Mouse (Mus musculus) c-Kit-positive CD71-positive TER-119-negative erythroid progenitor cells, embryonic 14.5 days (primary cell): ENCODE data around the gene Cmklr1.

ENCODE experiments used
- DNase-seq: peaks from one replicate; pipeline ENCODE4 v3.0.0-alpha.2; 2013; ENCODE audit warnings: low read depth

Cmklr1 gene

DNA sequence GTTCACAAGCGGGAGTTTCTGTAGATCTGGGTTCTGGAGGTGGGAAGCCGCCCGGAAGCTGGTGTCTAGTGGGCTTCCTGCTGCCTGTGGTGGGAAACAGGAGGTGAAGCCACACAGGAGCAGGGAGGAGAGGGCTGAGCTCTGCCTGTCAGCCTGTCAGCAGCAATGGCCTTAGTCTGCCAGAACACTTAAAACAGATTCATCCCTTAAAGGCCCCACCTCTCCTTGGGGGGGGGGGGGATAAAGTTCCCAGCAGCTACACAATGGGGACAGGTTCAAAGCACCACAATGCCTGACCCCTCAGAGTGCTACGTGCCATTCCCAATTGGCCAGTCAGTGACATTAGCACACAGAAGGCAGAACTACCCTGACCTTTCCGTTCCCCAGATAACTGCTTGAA, 2.0 kb upstream of the Cmklr1 start:
- DNase-seq, result no peak

DNA sequence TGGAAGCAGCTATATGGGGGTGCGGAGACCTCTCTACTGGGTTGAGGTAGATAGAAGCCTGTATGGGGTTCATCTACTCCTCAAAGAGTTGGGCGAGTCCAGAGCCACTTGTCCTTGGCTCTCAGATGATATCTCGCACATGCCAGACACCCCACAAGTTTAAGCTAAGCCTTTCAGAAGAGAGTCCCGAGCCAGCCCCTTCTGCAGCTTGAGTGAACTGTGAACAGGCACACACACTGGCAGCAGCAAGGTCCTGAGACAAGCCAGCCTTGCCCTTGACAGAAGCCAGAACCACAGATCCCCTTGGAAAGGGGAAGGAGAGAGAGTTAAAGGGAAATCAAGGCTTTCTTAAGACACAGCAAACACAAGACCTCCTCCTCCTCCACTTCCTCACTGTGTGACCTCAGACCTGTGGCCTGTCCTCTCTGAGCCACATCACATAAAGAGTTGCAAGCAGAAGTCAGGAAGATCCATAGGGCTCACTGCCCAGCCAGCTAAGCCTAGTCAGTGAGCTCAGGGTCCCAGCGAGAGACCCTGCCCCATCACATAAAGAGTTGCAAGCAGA, 1.5 kb downstream of the Cmklr1 start:
- no peak for DNase-seq

DNA sequence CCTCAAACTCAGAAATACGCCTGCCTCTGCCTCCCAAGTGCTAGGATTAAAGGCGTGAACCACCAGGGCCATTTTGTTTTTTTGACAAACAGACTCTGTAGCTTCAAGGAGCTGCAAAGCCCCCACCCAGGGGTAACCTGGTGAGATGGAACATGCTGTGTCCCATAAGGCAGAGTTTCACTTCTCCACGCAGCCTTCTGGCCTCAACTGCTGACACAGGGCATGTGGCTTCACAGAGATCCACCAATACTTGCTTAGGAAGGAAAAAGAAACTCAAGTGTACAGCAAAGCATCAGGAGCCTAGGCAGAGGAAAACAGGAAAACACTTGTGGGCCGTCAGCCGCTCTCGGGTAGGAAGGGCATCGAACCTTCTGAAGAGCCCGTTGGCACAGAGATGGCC, 3.1 kb downstream of the Cmklr1 start:
- DNase-seq, result no peak

DNA sequence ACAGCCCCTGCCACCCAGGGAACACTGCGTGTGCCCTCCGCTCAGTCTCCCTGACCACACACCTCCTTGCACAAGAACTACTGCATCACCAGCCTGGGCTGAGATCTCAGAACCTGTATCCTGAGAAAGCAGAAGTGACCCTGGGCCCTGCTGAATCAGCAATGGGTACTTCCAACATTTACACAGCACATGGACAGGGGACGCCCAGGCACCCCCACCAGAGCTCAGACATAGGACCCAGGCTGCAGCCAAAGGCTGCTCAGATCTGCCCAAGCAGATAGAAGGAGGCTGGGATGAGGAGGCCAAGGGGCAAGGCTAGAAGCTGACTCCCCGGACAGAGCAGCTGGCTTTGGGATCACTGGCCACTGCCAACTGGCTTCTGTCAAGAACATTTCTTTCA, 5.7 kb downstream of the Cmklr1 start:
- DNase-seq, result no peak

DNA sequence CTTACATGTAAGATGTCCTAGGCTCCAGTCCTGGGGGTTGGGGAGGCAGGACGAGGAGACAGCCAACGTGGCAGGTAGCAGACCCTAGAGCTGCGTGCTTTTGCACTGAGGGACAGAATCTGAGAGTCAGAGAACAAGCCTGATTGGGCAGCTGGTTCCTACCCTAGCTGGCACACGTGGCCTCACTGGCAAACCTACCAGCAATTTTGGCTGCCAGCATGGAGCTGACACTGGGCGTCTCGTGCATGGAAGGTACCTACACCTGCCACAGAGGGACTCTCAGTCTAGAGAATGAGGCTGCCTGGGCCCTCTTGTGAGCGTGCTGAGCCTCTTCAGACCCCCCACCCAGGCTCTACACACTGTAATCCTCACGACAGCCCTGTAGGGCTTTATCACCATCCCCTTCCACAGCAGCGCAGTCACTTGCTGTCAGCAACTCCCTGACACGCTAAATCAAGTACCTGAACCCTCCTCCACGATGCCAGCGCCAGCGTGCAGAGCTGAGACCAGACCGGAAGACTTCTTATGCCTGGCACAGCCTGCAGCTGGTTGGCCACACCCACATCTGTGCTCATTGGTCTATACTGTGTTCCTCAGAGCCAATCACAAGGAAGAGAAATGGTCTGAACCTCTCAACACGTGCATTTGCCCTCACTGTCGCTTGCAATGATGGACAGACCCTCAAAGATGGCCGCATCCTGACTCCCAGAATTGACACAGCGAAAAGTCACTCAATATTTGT, 6.9 kb downstream of the Cmklr1 start:
- no peak for DNase-seq

DNA sequence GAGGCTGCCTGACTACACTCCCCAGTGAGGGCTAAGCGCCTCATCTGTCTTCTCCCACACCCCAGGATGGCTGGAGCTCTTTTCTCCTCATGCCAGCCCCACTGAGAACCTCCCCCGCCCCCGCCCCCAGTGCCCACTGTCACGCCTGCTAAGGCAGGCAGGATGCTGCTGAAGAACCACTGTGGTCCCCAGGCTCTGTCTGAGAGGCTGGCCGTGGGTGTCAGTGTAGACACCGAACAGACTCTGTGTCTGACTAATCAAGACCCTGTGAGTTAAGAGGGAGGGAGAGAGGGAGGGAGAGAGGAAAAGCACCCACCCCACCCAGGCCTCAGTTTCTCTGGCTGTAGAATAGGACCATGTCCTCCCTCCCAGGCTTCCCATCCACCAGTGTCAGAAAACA, 9.2 kb downstream of the Cmklr1 start:
- no peak for DNase-seq

DNA sequence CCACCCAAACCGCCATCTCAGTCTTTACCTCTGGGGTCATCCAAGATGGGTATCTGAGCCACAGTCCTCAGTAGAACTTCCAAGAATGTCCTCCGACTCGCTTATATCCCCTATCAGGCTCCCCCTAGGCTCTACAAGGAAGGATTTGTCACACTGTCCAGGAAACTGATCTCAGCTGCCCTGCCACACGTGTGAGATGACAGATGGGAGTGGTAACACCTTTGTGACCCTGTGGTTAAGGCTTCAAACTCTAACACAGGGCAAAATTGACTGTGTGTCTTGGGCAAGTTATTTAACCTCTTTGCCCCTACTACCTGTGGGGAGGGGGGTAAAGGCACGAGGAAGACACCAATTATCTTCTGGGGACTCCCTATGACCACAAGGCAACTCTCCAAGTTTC, 11.1 kb downstream of the Cmklr1 start:
- no peak for DNase-seq

DNA sequence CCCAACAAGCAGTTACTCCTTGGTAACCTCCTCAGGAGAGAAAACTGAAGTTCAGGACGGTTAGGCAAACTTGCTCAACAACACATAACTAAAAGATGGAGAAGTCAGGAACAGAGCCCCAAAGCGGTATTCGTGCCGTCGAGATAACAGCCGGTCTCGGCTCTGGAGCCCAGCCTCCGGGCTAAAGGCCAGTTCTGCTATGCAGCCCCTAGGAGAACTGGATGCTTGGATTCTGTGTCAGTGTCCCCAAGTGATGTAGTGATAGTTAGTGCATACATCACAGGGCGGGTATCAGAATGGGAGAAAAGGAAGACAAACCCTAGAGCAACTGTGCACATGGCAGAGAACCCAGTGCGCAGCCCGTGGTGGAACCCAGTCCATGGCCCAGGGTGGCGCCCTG, 12.2 kb downstream of the Cmklr1 start:
- DNase-seq, result no peak

DNA sequence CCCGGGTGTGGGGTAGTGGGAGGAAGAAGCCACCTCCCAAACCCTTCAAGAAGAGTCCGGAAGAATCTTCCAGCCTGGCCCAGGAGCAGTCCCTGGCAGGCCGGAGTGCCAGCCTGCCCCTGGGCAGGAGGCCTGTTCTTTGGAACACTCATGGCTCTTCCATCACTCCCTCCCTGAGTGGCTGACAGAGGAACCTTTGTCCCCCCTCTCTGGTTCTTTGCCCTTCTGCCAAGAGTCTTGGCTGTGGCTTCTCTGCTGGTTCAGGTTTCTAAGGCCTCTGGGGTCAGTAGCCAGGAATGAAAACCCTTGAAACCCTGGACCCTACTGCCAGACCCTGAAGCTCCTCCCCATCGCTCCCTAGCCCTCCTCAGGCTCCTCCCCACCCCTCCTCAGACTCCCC, 12.6 kb downstream of the Cmklr1 start:
- no peak for DNase-seq

DNA sequence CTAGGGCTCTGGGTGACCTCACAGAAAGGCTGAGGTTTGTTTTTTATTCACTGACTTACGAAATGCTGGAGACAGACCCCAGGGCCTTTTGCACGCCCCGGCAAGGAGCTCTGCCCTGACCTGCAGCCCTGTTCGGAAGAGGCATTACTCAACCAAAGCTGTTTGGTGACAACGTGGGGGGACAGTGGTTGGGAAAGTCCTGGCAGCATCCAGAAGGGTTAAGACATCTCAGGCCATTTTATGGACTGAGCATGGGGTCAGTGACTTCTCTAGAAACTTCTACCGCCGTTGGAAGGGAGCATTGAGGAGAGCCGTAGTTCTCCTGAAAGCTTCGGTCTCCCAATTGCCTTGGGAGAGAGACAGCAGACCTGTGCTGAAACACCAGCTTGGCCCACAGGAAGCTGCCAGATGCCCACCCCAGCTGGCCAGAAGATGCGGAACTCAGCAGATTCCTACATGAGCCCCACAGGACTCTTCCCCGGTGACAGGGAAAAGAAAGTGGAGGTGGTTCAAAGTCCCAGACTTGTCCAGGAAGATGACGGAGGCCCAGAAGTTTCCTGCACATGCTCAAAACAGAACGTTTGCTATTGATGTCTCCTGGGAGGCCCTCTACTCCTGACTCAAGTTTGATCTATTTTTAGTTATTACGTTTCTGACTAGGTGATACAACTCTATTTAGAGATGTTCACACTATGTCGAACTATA, 14.2 kb downstream of the Cmklr1 start:
- no peak for DNase-seq

DNA sequence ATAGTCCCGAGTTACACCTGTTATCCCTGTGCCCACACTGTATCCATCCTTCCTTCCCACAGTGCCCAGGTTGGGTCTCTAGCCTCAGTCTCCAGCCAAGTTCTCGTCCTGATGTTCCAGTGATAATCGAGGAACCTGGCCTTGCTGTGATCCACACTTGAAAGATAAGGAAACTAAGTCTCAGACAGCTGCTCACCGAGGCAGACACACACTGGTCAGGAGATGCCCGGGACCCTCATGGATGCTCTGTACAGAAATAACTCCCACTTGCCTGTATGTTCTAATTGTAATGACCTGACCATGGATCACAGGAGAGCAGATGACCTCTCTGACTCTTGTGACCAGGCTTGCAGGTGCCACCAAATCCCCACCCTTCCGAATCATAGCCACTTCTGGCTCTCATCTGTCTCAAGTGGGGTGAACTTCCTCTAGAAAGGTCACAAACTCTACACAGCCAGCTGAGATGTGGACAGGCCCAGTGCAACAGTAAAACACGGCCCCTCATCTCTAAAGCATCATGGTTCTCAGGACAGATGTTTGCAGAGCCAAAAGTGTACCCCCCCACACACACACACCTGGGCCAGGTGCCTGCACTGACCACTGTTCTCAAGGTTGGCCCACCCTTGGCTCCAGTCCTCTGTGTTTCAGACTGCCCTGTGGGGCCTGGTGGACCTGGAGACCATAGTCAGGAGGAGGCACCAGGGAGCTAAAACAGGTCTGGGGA, 15.2 kb downstream of the Cmklr1 start:
- DNase-seq, result no peak

DNA sequence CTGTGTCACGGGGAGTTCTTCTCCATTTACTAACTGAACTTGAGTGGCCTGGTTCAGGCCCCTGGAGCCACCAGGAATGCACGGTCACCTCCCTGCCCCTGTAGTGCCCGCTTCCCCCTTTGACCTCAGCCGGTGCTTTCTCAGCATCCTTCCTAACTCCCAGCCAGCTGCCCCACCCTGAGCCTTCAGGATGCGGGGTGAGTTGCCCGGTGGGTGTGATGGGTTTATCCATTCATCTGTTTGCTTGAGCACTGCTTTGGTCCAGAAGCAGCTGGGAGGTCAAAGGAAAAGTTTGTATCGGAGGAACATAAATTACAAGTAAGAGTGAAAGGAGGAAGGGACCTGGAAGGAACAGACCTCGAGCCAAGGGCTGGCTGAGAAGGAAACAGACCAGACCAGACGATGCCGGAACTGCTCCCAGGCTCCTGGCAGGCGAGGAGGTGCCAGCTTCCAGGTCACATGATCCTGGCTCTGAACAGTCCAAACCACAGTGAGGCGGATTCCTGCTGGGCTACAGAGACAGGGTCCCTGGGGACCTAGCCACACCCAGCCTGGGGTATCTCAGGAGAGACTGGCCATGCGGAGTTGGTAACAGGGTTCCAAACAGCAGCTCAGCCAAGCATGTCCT, 16.1 kb downstream of the Cmklr1 start:
- DNase-seq, result no peak

DNA sequence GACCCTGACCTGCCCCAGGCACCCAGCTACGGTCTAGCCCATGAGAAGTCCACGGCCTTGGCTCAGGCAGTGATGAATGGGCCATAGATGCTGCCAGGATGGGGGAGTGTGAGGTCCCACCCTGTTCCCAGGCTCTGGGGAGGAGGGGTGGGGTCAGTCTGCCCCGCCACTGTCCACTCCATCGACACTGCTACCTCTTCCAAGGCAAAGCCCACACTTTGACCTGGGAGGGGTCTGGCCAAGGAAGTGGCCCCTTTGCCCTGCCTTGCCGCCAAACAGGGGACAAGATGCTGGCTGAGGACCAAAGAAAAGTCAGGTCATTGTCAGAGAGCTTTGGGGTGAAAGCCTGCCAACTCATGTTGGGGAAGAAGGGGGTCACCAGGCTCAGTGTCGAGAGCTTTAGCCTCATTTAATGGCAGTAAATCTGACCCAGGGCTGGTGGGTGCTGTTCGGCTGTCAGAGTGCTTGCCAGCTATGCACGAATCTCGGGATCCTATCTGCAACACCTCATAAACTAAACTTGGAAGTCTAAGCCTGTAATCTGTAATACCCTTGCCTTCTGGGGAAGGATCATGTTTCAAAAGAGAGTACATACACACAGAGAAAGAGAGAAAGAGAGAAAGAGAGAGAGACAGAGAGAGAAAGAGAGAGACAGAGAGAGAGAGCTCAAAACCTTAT, 17.1 kb downstream of the Cmklr1 start:
- DNase-seq, result no peak

DNA sequence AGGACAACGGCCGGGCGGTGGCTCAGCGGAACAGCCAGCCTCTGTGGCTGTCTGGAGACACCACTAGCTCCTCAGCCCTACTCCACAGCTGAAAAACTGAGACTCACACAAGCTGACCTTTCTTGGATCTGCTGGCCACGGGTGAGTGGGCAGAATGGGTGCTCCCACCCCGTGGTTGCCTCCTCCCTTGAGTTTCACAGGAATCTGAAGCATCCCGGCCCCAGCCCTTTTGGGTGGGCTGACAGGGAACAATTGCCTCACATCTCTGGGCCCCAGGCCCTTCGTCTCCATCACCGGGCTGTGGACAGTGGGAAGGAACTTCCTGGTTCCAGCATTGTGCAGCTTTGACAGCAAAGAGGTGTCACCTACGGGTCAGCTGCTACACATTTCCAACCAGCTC, 20.1 kb downstream of the Cmklr1 start:
- no peak for DNase-seq

DNA sequence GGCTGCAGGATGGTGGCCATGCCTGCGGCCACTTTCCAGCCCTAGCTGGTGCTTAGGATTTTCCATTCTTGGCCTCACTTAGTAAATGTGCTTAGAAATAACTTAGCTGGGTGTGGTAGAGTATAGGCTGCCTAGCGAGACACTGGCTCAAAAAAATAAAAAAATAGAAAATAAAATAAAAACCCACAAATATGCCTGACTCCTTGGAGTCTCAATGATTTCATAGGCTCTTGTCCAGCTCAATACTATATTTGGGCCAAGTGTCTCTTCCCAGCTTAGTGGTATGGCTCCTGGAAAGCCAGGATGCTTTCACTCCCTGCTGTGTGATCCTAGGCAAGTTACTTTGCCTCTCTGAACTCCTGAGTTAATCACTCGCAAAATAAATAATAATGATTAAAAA, 21.0 kb downstream of the Cmklr1 start:
- DNase-seq, result no peak

DNA sequence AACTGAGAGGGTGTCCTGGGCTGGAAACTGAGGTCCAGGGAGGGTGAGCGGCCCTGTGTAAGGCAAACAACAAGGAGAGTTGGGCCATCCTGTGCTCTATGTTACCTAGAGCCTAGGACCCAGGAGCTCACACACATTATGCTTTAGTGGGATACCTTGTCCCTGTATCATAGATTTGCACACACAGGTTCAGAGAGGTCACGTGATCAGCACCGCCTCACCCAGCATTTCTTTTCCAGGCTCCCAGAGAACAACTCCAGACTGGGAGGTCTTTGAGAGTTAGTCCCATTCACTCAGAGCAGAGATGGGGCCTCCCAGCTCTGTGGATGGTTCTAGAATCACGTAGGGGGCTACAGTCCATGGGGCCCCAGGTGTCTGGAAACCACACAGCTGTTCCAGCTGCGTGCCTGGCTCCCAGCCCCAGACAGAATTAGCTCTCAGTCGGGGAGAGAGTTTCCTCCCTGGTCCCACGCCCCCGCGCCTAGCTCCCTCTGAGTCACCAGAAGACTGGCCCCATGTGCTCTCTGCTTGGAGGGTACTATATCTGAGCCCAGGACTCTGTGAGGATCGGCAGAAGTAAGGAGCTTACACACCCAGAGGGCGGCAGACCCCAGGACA, 22.3 kb downstream of the Cmklr1 start:
- no peak for DNase-seq

DNA sequence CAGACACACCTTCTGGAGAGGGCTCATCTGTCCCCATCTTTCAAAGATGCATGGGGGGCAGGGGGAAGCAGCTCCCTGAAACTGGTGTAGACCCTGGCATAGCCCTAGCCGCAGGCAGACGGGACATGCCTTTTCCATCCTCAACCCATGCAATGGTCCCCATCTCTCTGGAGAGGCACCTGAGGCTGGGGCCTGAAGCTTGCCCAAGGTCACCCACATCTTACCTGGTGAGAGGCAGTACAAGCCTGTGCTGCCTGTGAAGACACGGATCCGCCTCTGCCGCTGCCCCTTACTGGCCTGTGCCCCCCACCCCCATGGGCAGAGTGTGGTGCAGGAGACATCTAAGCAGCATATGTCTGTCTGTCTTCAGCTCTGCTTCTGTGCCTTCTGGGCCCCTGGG, 23.2 kb downstream of the Cmklr1 start:
- DNase-seq, result no peak

DNA sequence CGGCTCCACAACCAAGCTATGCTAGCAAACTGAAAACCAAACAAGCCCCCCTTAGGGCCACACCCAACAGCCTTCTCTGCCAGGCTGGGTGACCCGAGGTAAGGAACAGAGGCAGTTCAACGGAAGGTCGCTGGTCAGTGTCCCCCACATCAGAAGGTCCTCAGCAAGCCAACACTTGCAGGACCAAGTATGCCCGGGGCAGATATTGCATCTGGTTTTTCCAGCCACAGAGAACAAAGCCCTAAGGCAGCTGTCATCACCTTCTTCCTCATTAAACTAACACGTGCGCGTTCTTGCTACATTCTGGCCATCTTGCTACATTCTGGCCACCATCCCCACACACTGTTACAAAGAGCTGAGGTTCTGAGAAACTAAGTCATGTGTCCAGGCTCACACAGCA, 23.9 kb downstream of the Cmklr1 start:
- DNase-seq, result no peak

DNA sequence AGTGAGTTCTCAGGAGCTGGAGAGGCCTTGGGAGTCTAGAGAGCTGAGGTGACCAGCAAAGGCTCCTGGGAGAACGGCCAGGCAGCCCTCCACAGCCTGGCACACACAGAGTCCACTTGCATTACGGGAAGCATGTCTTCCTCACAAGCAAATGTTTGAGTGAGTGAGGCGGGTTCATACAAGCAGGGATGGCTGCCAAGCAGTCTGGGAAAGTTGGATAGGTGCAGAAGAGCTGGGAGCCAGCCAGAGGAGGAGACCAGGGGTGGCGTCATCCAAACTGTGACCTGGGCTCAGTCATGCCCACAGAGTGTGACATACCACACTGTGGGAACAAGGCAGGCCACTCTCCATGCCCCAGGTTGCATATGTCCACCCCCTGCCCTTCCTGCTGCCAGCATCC, 25.2 kb downstream of the Cmklr1 start:
- DNase-seq, result no peak

DNA sequence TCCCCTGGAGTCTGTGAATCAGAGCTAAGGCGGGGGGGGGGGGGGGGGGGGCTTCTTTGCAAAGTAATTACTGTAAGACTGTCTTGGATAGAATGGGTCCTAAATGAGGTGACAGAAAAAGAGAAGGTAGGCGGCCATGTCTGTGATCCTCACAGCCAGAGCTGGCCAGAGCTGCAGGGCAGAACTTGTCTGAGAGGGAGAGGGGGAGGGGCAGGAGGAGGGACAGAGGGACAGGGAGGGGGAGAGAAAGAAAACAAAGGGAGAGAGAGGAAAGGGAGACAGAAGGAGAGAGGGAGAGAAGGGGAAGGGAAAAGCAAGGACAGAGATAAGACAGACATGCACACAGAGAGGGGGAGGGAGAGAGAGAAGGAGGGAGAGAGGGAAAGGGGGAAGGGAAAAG, 27.2 kb downstream of the Cmklr1 start:
- no peak for DNase-seq

DNA sequence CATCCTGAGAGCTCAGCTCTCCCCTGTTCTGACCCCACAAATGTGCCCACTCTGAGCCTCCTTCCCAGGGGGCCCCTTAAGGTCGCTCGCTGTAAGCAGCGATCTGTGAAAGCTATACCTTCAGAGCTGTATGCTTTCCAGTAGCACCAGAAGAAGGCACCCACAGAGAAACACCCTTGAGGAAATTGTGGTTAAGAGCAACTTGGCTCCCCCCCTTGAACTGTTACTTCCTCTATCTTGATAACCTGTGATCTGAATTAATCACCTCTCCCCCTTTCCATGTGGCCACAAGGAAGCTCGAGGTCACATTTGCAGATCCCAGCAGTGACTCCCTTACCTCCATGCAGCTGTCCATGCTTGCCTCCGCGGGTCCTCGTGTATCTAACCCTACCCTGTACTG, 29.2 kb downstream of the Cmklr1 start:
- DNase-seq, result no peak
